Mouse (Mus musculus): ENCODE measurements at regions not wholly inside any gene's neighbourhood (a gene's known extent, or its start where the extent isn't known, plus 50 kb on each side); places are given as distances from the start of the nearest gene placed in this dataset.

- peak; percentile 76 for ATAC-seq (replicated peaks; ENCODE audit: poor library complexity, severe bottlenecking)
Observed at GRCm38 (mm10) chr11:90088473-90088872, 58.3 kb downstream of the Tmem100 start.

GRCm38 (mm10) chr11:90094052-90094451 lies 63.9 kb downstream of the Tmem100 start:
- ATAC-seq (replicated peaks; ENCODE audit: poor library complexity, severe bottlenecking): no peak

DNA sequence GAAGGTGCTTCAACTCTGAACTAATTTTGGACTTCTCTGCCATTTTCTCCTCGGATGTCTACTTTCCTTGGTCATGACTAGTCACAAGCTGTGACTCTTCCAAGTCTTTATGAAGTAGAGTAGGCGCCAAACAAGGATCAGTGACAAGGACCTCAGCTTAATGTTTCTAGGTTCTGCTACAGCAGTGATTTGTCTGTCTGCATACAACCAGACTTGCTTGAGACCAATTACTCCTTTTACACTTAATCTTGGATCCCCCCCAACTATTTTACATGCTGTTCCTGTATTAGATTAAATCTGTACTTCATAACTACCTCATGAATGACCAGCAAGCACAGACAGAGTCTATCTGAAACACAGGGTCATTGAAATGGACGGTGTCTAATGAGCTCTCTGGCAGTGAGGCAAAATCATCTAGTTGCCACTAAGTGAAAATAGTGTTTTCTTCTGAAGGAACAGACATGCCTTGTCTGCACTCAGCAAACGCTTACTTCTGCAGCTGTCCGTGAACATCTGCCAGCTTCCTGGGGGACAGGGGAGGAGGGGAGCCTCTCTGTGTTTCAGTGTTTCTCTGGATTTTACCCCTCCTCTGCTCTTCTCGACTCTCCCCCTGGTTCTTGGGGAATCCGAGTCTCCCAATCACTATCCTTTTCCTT lies 64.7 kb downstream of the Tmem100 start:
- no peak for ATAC-seq (replicated peaks; ENCODE audit: poor library complexity, severe bottlenecking)

GRCm38 (mm10) chr11:90098471-90098870 lies 68.3 kb downstream of the Tmem100 start:
- no peak for ATAC-seq (replicated peaks; ENCODE audit: poor library complexity, severe bottlenecking)

- ATAC-seq (replicated peaks; ENCODE audit: poor library complexity, severe bottlenecking): no peak
Observed at GRCm38 (mm10) chr11:90099178-90099577, 69.0 kb downstream of the Tmem100 start.

GRCm38 (mm10) chr11:90100161-90100560 lies 70.0 kb downstream of the Tmem100 start:
- no peak for ATAC-seq (replicated peaks; ENCODE audit: poor library complexity, severe bottlenecking)

DNA sequence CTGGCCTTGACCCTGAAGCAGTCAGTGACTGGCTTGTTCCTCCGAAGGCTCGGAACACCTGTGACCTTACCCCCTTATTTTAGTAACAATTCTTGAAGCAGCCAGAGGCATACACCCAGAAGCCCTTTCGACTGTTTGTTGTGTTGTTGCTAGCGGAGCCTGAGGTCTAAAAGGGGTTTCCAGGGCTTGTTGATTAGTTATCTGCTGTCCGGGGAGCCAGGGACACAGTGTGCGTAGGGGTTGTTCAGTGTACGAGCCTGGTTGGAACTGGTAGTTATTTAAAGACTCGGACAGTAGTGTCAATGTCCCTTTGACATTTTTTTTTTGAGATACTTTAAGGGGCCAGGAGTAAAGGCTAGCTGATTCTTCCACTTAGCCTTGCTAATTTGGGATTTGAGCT lies 71.1 kb downstream of the Tmem100 start:
- no peak for ATAC-seq (replicated peaks; ENCODE audit: poor library complexity, severe bottlenecking)

DNA sequence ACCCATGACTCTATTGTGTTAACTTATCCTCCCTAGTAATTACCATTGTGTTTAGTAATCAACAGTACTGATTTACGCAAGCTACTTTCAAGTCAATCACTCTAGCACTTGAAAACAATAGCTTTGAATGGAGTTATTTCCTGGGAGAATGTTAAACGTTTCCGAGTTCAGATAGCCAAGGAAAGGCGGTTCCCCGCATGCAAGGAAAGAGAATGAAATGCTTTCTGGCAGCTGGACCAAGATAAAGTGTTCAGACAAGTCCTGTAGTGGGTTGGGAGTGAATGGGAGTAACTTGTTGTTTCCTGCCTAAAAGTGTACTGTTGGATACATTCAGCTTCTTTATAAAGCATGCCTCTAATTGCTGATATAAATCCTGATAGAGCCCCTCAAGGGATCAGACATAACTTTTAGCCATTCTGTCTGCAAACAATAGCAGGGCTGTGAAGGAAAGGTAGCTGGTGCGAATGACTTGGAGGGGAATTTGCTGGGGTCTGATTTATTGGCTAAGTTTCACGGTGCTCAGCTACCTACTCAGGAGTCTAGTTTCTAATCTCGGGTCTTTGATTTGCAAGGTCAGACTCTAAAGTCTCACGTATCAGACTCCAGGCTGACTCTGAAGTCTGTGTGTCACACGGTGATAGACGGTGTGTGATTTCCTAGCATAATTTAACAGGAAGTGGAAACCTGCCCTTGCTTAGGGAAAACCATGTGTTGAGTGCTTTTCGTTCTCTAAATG lies 76.1 kb downstream of the Tmem100 start:
- no peak for ATAC-seq (replicated peaks; ENCODE audit: poor library complexity, severe bottlenecking)

- no peak for ATAC-seq (replicated peaks; ENCODE audit: poor library complexity, severe bottlenecking)
Observed at GRCm38 (mm10) chr11:90109681-90110111, 77.8 kb upstream of the Gm45716 start.

GRCm38 (mm10) chr11:90110170-90110569 lies 77.3 kb upstream of the Gm45716 start:
- no peak for ATAC-seq (replicated peaks; ENCODE audit: poor library complexity, severe bottlenecking)

- ATAC-seq (replicated peaks; ENCODE audit: poor library complexity, severe bottlenecking): no peak
Observed at GRCm38 (mm10) chr11:90112174-90112573, 75.3 kb upstream of the Gm45716 start.

DNA sequence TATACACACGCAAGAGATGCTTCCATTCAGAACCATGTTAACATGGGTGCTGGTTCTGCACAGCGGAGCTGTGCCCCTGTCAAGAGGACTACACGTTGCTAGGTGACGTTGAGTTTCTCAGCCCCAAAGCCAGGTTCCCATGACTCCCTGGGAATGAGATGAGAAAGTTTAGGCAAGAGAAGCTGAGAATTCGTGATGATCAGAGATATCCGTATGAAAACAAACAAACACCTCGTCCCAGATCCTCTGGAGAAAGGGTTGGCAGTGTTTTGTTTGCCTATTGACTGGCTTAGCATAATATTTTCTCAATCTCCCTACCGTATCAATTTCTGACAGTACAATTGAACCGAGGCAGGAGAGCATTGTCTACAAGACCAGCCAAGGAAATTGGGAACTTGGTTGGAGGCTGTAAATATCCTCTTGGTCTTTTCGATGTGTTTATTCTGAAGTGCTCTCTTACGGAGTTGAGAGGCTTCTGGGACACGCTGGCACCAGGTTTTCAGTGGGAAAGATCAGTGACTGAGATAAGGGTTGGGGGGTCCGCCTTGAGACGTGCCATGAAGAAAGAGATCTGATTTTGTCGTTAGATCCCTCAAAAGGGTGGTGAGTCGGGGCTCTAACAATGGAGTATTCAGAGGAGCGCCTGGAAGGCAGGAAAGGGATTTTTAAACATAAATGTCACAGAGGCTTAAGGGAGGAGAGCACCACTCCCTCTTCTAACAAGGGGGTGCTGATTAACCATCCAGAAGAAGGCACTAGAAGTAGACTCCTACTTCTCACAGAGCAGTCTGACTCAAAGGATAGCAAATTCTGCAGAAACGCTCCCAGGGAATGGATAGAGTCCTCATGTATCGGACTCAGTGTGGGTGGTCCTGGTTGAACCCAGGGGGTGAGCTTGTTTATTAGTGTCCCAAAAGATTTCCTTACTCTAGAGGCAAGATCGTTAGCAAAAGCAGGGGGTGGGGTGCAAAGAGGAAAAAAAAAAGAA lies 70.5 kb upstream of the Gm45716 start:
- ATAC-seq (replicated peaks; ENCODE audit: poor library complexity, severe bottlenecking): no peak

DNA sequence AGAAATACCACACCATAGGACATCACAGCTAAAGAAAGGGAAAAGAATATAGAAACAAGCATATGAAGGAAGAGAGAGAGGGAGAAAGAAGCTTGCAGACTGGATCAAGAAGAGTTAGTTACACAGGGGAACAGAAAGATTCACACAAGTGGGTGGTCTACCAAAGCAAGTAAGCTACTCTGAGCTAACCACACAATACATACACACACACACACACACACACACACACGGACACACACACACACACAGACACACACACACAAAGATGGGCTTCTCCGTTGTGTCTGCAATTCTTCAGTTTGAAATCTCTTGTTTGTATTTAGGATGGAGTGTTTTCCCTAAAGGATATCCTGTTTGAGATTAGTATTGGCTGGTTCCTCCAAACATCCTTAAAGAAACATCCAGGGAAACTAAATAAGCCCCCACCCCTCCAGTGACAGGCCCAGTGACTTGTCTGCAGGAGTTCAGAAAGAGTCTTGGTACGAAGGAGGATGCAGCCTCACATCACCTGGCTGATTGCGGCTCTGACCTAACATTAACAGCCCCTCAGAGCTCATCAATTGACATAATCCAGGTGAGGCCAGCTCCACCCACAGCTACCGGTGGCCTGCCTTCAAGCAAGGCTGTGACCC lies 69.7 kb upstream of the Gm45716 start:
- ATAC-seq (replicated peaks; ENCODE audit: poor library complexity, severe bottlenecking): no peak

- no peak for ATAC-seq (replicated peaks; ENCODE audit: poor library complexity, severe bottlenecking)
Observed at GRCm38 (mm10) chr11:90121902-90122301, 65.6 kb upstream of the Gm45716 start.

GRCm38 (mm10) chr11:90122709-90123108 lies 64.8 kb upstream of the Gm45716 start:
- no peak for ATAC-seq (replicated peaks; ENCODE audit: poor library complexity, severe bottlenecking)

DNA sequence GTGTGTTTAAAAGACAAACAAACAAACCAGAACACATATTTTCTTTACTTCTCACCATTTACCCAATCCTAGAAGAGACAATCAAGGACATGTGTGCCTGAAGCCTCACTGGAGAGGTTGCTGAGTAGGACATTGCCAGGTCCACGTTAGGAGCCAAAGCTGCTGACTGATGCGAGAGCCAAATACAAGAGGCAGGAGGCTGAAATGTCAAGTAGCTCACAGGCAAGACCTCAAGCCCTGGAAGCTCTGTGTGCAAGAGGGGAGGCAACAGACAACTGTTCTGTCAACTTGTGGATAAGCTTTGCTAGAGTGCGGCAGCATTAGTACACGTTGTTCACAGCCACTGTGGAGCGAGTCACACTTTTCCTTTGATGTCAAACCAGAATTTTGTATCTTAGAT lies 63.6 kb upstream of the Gm45716 start:
- no peak for ATAC-seq (replicated peaks; ENCODE audit: poor library complexity, severe bottlenecking)

GRCm38 (mm10) chr11:90126289-90126688 lies 61.2 kb upstream of the Gm45716 start:
- no peak for ATAC-seq (replicated peaks; ENCODE audit: poor library complexity, severe bottlenecking)

DNA sequence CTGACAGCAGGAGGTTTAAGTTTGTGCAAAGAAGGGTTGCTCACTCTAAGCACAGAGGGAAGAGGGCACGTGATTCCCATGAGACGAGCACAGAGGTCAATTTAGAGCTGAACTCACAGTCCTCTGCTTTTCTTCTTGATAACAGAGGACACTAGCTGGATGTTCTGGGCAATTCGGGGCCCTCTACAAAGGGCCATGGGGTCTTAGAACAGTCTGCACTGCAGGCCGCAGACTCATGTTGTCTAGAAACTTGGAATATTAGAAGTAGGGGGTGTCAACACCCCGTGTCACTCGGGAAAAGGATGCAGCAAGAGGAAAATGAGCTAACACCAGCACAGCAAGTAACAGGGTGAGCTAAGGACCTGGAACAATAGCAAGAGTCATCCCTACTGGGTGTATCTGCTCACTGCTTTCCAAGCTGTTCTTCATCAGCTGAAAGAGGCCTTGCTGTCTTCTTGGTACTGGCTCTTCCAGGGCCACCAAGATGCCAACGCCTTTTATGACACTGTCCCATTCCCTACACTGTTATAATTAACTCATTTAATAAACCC lies 58.5 kb upstream of the Gm45716 start:
- no peak for ATAC-seq (replicated peaks; ENCODE audit: poor library complexity, severe bottlenecking)

DNA sequence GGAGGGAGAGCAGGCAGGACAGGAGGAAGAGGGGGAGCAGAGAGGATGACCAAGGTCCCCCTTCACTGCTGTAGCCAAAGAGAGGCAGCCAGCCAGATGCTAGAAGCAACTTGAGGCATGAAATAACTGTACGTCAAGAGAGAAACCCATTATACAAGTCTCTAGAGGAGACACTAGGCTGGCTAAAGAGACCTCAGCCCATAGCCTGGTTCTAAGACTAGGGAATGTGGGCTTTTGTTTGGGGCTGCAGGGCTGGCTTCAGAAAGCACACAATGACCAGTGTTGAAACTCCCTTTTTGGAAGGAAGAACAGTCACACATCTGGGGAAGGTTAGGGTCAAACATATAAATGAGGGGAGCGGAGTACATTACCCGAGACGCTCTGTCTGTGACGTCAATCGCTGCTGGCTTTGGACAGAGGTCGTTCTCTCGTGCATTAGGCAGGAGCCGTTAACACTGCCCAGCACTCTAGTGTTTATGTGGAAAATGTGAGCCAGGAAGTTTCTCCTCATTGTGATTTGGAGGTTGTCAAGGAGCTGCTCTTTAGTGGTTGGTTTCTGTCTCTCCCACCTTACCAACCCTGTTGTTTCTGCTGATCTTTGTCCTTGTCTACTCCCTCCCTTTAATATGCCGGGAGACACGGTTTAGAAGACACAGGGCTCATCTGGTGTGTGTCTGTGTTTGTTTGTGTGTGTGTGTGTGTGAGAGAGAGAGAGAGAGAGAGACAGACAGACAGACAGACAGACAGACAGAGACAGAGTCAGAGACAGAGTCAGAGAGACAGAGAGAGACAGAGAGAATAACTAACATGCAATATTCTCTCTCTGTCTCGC lies 57.5 kb upstream of the Gm45716 start:
- no peak for ATAC-seq (replicated peaks; ENCODE audit: poor library complexity, severe bottlenecking)

Data from granulocyte monocyte progenitor cell, adult 5-6 weeks (primary cell).